13 mouse cellular contexts compared by ENCODE assay signal in the genomic region with DNA sequence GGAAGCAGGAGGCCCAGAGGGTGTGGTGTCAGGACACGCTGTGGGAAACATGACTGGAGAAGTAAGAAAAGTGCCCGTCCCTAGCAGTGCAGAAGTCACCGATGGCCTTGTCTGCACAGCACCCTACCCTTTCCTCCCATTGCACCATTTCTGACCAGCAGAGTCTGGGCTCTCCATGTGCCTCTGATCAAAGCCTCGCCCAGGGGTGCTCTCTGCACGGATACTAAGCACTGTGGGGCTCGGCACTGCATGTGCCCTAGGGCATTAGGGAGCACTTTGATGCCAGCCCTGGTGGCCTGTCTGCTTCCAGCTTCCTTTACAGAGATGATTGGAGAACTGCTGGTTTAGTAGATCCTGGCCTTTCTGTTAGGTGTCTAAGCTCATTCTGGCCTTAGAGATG. TPM values are rescaled to one million over a fixed set of nuclear protein-coding genes. Genes with fewer than 3 reads are reported as not detected.
DNase-seq lines count a peak whose midpoint lies in the region; ATAC-seq and TF ChIP-seq lines count a peak whose summit lies in the region.
"Had no signal": no experiment of that assay in that cellular context is flagged by ENCODE, and none has a peak within 500 bp of the region (broad histone marks: within the 10 kb centered on the region; RNA-seq: fewer than 3 reads in every experiment).

No protein-coding gene starts in this region.

- WGBS in heart, embryonic 13.5 days = 72% methylated on average over 6 of the region's 6 CpGs
- WGBS in heart, embryonic 11.5 days (ENCODE audit: insufficient replicate concordance) = 87% methylated on average over 6 of the region's 6 CpGs
- WGBS in lung, embryonic 14.5 days = 82% methylated on average over 6 of the region's 6 CpGs
- WGBS in embryonic facial prominence, embryonic 15.5 days = 55% methylated on average over 6 of the region's 6 CpGs

- peaks cover 3% of the 10 kb centered on the region; the same call in 1 of the 2 replicates for H3K36me3 ChIP-seq in heart, embryonic 13.5 days
- H3K36me3 ChIP-seq in heart, embryonic 11.5 days (ENCODE audit: control insufficient read depth, insufficient read depth, low read length) = no peaks in the 10 kb centered on the region
- peaks cover 11% of the 10 kb centered on the region; the same call in 1 of the 2 replicates for H3K36me3 ChIP-seq in lung, embryonic 14.5 days (ENCODE audit: insufficient read depth)
- no peaks in the 10 kb centered on the region for H3K36me3 ChIP-seq in embryonic facial prominence, embryonic 15.5 days
- H3K36me3 ChIP-seq: hindbrain, embryonic 15.5 days; limb, embryonic 15.5 days had no signal

- no peaks in the 10 kb centered on the region for H3K27me3 ChIP-seq in heart, embryonic 13.5 days (replicated peaks)
- no peaks in the 10 kb centered on the region for H3K27me3 ChIP-seq in heart, embryonic 11.5 days (ENCODE audit: control insufficient read depth, insufficient read depth, low read length)
- no peaks in the 10 kb centered on the region for H3K27me3 ChIP-seq in lung, embryonic 14.5 days (ENCODE audit: insufficient read depth, low read length)
- no peaks in the 10 kb centered on the region for H3K27me3 ChIP-seq in embryonic facial prominence, embryonic 15.5 days
- H3K27me3 ChIP-seq: hindbrain, embryonic 15.5 days; limb, embryonic 15.5 days had no signal

- no peak overlapping the region for H3K4me3 ChIP-seq in heart, embryonic 13.5 days
- no peak overlapping the region for H3K4me3 ChIP-seq in heart, embryonic 11.5 days (ENCODE audit: low read depth, low read length)
- no peak overlapping the region for H3K4me3 ChIP-seq in lung, embryonic 14.5 days (ENCODE audit: low read depth, low read length)
- no peak overlapping the region for H3K4me3 ChIP-seq in embryonic facial prominence, embryonic 15.5 days (replicated peaks)
- H3K4me3 ChIP-seq: hindbrain, embryonic 15.5 days; limb, embryonic 15.5 days had no signal

- H3K27ac ChIP-seq in heart, embryonic 13.5 days (replicated peaks) = peak overlapping the region; percentile 77
- no peak overlapping the region for H3K27ac ChIP-seq in heart, embryonic 11.5 days (ENCODE audit: low read depth, low read length)
- H3K27ac ChIP-seq in lung, embryonic 14.5 days (ENCODE audit: low read depth) = peak overlapping the region; percentile 46; the same call in 1 of the 2 replicates
- H3K27ac ChIP-seq in embryonic facial prominence, embryonic 15.5 days (replicated peaks) = no peak overlapping the region
- H3K27ac ChIP-seq: hindbrain, embryonic 15.5 days; limb, embryonic 15.5 days had no signal

- DNase-seq in lung, embryonic 14.5 days = no peak
- no peak for DNase-seq in lung, postnatal 14 days
- peak; percentile 46 for DNase-seq in thymus, postnatal 14 days
- DNase-seq in right cerebral cortex, postnatal 10 days (ENCODE audit: low spot score in 2 of 2) = no peak
- DNase-seq in ovary, postnatal 14 days (ENCODE audit: low spot score) = no peak

- peak overlapping the region; percentile 63 for H3K9ac ChIP-seq in heart, embryonic 13.5 days
- H3K9ac ChIP-seq in heart, embryonic 11.5 days (ENCODE audit: low read depth, low read length) = no peak overlapping the region
- no peak overlapping the region; the same call in 1 of the 2 replicates for H3K9ac ChIP-seq in lung, embryonic 14.5 days
- H3K9ac ChIP-seq in embryonic facial prominence, embryonic 15.5 days = no peak overlapping the region
- H3K9ac ChIP-seq: hindbrain, embryonic 15.5 days; limb, embryonic 15.5 days had no signal

- peaks cover 79% of the 10 kb centered on the region for H3K4me1 ChIP-seq in heart, embryonic 13.5 days
- peaks cover 53% of the 10 kb centered on the region for H3K4me1 ChIP-seq in heart, embryonic 11.5 days (ENCODE audit: control insufficient read depth, insufficient read depth, low read length)
- H3K4me1 ChIP-seq in lung, embryonic 14.5 days (ENCODE audit: insufficient read depth) = no peaks in the 10 kb centered on the region
- H3K4me1 ChIP-seq in embryonic facial prominence, embryonic 15.5 days = peaks cover 31% of the 10 kb centered on the region
- H3K4me1 ChIP-seq: hindbrain, embryonic 15.5 days had no signal

- no peak for ATAC-seq in heart, embryonic 13.5 days (ENCODE audit: extremely low read depth, insufficient number of reproducible peaks, low FRiP score, low TSS enrichment)
- ATAC-seq in heart, embryonic 11.5 days (replicated peaks; ENCODE audit: insufficient number of reproducible peaks, low FRiP score, low TSS enrichment) = no peak
- ATAC-seq in lung, embryonic 14.5 days (ENCODE audit: insufficient read depth) = no peak
- ATAC-seq in embryonic facial prominence, embryonic 15.5 days (ENCODE audit: insufficient number of reproducible peaks, low FRiP score, low TSS enrichment, low read depth) = 0 out of 2 replicates have a peak, but pooled peaks have one; percentile 6
- ATAC-seq: CD4-positive, CD25-positive, alpha-beta regulatory T cell, adult 4 months; forebrain, embryonic 14.5 days; midbrain, embryonic 16.5 days had no signal

- no peak for TF ChIP-seq CTCF in lung, embryonic 14.5 days (IDR thresholded peaks at IDR 0.05; ENCODE audit: low read depth)

- no peaks in the 10 kb centered on the region for H3K9me3 ChIP-seq in heart, embryonic 13.5 days
- no peaks in the 10 kb centered on the region for H3K9me3 ChIP-seq in heart, embryonic 11.5 days (replicated peaks; ENCODE audit: control insufficient read depth, low read length)
- H3K9me3 ChIP-seq in lung, embryonic 14.5 days (ENCODE audit: low read depth, low read length) = no peaks in the 10 kb centered on the region
- H3K9me3 ChIP-seq in embryonic facial prominence, embryonic 15.5 days (replicated peaks) = no peaks in the 10 kb centered on the region
- H3K9me3 ChIP-seq: hindbrain, embryonic 15.5 days; limb, embryonic 15.5 days had no signal

- no peak overlapping the region for H3K4me2 ChIP-seq in heart, embryonic 13.5 days
- no peak overlapping the region for H3K4me2 ChIP-seq in heart, embryonic 11.5 days
- no peak overlapping the region for H3K4me2 ChIP-seq in lung, embryonic 14.5 days
- H3K4me2 ChIP-seq in embryonic facial prominence, embryonic 15.5 days (replicated peaks) = no peak overlapping the region
- H3K4me2 ChIP-seq: hindbrain, embryonic 15.5 days; limb, embryonic 15.5 days had no signal

RNA-seq across cellular contexts. Expression of a gene that starts 37.2 kb away (rescaled TPM):
- polyA plus RNA-seq in heart, embryonic 13.5 days (2015; fragmentation: Nextera tagmentation; extraction: Ambion mirVana) = 3.6 and 3.7 TPM in 2 replicates
- 3.8 and 4.3 TPM in 2 replicates for polyA plus RNA-seq in heart, embryonic 11.5 days (2014; fragmentation: Nextera tagmentation; extraction: Ambion mirVana)
- 9.5 and 9.9 TPM in 2 replicates for polyA plus RNA-seq in lung, embryonic 14.5 days (2014; fragmentation: Nextera tagmentation; extraction: Ambion mirVana)
- polyA plus RNA-seq in embryonic facial prominence, embryonic 15.5 days (2015; fragmentation: Nextera tagmentation; extraction: Ambion mirVana) = 8.1 and 8.4 TPM in 2 replicates

RNA-seq across cellular contexts. Expression of a gene that starts 54.7 kb away (rescaled TPM):
- polyA plus RNA-seq in heart, embryonic 13.5 days (2015; fragmentation: Nextera tagmentation; extraction: Ambion mirVana) = 233 and 270 TPM in 2 replicates
- polyA plus RNA-seq in heart, embryonic 11.5 days (2014; fragmentation: Nextera tagmentation; extraction: Ambion mirVana) = 249 and 252 TPM in 2 replicates
- 143 and 145 TPM in 2 replicates for polyA plus RNA-seq in lung, embryonic 14.5 days (2014; fragmentation: Nextera tagmentation; extraction: Ambion mirVana)
- polyA plus RNA-seq in embryonic facial prominence, embryonic 15.5 days (2015; fragmentation: Nextera tagmentation; extraction: Ambion mirVana) = 152 and 155 TPM in 2 replicates

Comparison
In these comparisons a context has a peak if more than half of its experiments do, and no peak if none do; other contexts are left out.
1. H3K27ac ChIP-seq: peak in heart, embryonic 13.5 days (single experiment) and lung, embryonic 14.5 days (single experiment); none in heart, embryonic 11.5 days (single experiment) and embryonic facial prominence, embryonic 15.5 days (single experiment).